Mouse (Mus musculus) frontal cortex, adult 2 months (tissue): Measurements from ENCODE around the gene 5730455P16Rik. TPM values are rescaled to one million over a fixed set of nuclear protein-coding genes. Genes with fewer than 3 reads are reported as not detected.
"Not testable (repeated sequence)": the region's sequence is repeated elsewhere in the genome, so short reads cannot be mapped to it uniquely, and the experiment has no call there.

Source experiments
- DNase-seq, 2 experiments: peaks; one replicate each; pipeline ENCODE4 v3.0.0; 2022; ENCODE audit warnings: low spot score in 1 of 2; ENCODE audit errors: extremely low spot score in 1 of 2
- polyA plus RNA-seq: library from polyadenylated mRNA; depleted of rRNA; stranded (reverse); fragments of >200 nt; gene quantifications from 2 replicates; pipeline ENCODE4 v1.2.3, GENCODE M21; 2012

5730455P16Rik gene
- polyA plus RNA-seq, 1 experiment, result 33.0 TPM

DNA sequence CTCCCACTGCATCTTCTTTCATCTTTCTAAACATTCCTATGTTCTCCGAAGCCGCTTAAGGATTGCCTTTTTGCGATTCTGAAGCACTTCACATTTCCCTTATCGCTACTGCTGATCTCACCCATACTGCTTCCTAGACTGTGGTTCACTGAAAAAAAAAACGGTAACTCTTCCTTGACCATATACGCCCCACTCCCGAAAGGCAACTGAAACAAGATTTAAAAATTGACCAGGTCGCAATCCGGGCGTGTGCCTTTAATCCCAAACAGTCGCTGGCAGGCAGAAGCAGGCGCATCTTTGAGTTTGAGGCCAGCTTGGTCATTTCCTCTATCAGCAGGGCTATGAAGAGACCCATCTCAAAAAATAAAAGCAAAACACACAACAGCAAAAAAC is 4.8 kb upstream of the 5730455P16Rik start:
- peak in 1 of 2 experiments; percentile 38 for DNase-seq

DNA sequence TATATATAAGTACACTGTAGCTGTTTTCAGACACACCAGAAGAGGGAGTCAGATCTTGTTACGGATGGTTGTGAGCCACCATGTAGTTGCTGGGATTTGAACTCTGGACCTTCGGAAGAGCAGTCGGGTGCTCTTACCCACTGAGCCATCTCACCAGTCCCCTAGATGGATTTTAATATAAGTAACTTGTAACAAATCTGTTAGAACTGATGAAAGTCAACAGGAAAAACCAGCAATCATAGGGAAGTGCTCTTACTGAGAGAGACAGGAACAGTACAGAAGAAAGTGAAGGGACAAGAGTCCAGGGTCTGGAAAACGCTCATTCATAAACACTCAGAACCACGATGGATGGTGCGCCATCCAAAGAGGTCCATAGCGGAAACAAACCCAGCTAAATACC is 1.4 kb upstream of the 5730455P16Rik start:
- not testable (repeated sequence) for DNase-seq

DNA sequence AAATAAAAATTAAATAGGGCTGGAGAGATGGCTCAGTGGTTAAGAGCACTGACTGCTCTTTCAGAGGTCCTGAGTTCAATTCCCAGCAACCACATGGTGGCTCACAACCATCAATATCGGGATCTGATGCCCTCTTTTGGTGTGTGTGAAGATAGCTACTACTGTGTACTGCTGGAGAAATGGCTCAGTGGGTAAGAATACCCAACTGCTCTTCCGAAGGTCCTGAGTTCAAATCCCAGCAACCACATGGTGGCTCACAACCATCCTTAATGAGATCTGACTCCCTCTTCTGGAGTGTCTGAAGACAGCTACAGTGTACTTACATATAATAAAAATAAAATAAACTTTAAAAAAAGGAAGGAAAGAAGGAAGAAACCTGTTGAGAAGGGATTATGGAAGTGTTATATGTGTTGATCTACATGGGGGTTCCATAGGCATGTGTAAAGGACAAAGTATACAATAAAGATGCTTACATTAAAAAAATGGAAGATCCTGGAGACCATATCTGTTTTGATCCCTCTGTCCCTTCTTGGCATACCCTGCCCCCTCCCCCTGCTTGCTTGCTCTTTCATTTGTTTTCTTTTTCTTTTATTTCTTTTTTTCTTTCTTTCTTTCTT is 726 bp upstream of the 5730455P16Rik start:
- DNase-seq, result not testable (repeated sequence)

DNA sequence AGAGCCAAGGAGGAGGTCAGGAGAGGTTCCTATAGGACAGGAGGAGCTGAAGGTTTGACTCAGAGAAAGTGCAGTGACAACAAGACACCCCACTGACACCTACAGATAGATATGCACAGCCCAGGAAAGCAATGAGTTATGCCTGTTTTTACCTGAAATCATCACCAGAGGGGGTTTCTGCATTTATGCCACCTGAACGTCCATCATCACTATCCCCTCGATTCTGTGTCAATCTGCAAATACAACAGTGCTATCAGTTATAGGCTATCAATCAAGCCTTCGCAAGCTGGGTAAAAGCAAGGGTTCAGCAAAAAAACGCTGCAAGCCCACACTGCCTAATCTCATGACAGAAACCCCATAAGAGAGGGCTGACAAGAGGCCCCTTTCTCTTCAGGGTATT is 1.2 kb downstream of the 5730455P16Rik start:
- no peak for DNase-seq

DNA sequence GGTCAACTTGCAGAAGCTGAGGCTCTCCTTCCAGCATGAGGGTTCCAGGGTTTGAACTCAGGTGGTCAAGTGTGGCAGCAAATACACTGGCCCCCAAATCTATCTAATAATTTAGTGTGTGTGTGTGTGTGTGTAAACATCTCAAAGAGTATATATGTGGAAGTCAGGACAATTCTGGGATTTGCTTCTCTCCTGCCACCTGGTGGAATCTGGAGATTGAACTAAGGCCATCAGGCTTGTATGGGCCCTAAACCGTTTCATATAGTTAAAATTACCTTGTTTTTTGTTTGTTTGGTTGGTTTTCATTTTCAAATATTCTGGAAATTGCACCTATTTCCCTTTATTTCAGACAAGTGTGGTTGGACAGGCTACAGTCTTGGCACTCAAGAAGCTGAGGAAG is 8.9 kb downstream of the 5730455P16Rik start:
- no peak for DNase-seq

DNA sequence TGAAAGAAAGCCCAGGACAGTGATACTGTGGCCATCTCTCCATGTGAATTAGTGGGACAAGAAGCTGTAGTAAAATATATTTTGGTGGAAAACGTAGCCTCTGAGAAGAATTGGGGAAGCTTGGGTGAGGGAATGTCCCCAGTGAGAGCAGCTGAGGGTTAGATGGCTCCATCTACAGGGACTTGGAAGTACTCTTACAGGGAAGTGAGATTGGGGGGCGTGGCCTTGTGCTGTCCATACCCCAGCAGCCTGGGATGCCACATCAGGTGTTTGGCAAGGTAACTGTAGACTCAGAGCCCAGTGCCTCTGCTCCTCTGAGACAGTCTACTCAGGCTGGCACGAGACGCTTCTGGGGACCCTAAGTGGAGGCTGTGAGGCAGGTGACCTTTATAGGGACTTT is 23.0 kb downstream of the 5730455P16Rik start:
- DNase-seq, result peak in 1 of 2 experiments; percentile 11

DNA sequence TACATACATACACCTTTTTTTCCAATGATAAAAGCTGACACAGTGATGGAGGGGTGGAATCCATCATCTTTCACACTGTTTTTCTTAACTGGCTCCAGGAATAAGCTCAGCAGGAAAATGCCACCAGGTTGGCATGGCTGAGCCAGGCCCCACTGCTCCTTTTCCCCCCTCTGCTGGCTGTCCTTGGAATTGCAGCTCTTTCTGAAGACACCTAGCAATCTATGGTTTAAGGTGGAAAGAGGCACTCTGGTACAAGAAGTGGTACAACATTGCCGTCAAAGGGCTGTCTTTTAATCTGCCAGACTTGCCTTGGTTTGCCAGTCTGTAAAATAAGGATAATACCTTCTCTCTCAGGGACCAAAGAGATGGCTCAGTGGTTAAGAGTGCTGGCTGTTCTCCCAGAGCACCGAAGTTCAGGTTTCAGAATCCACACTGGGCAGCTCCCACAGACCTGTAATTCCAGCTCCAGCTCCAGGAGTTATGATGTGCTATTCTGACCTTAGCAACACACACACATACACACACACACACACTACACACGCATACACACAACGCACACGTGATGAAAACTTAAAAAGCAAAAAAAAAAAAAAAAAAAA is 25.9 kb downstream of the 5730455P16Rik start:
- DNase-seq, result peak; percentile 14 to 96

DNA sequence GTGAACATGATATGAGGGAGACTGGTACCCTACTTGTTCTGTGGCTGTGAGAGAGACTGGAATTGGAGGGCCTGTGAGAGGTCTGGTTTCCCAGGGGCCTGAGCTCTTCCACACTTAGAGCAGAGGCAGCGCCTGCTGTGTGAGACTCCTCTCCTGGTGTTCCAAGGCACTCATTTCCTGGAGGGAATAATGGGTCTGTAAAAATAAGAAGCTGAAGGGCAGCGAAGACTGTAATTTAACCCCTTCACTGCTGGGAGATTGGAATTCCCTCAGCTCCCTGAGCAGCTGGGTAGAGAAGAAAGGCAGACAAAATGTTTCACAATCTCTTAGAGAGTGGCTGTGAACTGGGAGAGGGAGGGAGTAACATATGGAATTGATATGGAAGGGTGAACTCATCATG is 35.4 kb downstream of the 5730455P16Rik start:
- DNase-seq, result no peak

DNA sequence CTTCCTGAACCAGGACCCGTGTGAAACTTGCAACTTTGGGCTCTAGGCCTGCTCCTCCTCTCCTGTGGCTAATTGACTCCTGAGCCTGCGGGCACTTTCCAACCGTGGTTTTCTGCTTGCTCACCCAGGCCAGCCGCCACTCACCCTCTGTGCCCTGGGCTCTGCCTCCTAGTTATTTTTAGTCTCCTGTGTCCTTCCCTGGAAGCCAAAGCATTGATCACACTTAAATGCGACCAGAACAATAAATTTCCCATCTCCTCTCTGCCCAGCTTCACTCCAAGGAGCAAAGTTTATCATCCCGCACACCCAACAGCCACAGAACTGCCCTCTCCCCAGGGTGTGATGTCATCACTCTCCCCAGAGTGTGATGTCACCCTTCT is 41.5 kb downstream of the 5730455P16Rik start:
- no peak for DNase-seq

DNA sequence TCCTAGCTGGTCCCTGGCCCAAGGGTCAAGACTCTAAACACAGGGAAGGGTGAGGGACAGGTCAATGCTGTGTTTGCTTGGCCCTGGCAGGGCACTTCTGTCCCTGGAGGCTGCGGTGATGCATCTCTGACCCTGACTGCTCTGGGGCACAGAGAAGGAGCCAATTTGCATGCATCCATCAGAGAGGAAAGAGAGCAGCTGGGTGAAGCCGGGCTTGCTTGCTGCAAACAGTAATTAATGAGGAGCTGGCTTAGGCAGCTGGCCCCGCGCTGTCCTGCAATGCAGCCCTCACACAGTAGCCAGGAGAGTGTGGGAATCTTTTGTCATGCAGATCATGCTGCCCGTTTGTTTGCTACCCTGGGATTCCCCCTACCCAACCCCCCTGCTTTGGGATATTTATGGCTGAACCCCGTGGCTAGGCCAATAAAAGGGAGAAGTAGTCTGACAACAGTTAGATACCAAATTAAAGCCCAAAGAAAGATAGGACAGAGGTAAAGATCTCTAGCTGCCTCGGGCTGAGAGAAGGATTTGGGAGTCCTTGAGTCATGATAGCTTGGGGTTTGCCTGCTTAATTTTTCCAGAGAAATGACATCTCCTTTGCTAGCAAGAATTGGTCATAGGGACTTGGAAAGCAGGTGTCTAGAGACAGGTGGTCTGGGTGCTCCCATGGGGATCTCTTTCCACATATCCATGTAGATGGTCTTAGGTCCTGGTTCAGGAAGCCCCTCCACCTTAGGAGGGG is 42.1 kb downstream of the 5730455P16Rik start:
- no peak for DNase-seq

DNA sequence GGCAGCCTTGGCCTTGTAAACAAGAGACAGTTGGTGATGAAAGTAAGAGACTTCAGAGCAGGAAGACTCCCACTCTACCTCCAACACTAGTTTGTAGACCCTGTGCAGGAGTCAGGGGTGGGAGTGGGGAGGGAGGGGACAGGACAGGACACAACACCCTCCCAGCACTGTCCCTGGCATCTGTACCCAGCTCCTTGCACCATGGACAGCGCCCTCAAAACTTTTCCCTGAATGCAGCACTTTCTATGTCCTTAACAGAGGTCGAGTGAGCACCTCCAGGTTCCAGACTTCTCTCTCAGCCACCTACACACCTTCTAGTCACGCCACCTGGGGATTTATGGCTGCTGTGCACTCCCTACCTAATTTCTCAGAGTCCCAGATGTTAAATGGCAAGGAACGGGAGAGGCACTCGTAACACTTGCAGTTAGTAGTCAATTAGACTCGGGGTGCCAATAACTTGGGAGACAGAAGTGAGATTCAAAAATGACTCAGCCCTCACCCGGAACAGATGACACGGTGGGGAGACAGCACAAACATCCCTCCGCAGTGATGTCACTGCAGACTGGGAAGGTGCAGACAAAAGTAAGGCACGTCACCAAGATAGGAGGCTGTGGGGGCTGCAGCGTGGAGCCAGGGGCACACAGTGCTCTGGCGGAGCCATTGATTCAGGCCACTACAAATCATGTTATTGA is 45.0 kb downstream of the 5730455P16Rik start:
- peak; percentile 17 to 57 for DNase-seq

DNA sequence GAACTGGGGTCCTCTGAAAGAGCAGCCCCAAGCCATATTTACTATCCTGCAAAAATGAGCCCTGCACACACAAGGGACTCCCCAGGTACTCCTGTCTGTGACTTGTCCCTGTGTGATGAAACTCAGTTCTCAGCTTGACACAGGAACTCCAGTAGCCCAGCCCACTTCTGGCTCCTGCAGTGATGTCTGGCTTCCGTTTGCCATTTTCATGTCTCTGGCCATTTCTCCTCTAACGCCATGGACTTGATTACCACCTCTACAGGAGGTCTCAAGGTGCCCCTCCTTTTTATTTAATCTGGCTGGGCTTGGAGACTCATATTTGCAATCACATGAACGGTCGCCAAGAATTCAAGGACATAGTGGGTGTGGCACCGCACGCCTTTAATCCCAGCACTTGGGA is 53.2 kb downstream of the 5730455P16Rik start:
- no peak for DNase-seq

DNA sequence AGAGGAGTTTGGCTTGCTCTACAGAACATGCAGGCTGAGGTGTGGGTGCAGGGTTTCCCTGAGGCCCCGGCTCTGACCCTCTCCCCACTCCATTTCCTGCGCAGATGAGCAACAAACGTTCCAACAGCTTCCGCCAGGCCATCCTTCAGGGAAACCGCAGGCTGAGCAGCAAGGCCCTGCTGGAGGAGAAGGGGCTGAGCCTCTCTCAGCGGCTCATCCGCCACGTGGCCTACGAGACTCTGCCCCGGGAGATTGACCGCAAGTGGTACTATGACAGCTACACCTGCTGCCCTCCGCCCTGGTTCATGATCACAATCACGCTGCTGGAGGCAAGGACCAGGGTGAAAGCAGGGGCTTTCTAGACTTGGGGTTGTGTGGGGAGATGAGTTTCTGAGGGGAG is 54.6 kb downstream of the 5730455P16Rik start:
- DNase-seq, result no peak

DNA sequence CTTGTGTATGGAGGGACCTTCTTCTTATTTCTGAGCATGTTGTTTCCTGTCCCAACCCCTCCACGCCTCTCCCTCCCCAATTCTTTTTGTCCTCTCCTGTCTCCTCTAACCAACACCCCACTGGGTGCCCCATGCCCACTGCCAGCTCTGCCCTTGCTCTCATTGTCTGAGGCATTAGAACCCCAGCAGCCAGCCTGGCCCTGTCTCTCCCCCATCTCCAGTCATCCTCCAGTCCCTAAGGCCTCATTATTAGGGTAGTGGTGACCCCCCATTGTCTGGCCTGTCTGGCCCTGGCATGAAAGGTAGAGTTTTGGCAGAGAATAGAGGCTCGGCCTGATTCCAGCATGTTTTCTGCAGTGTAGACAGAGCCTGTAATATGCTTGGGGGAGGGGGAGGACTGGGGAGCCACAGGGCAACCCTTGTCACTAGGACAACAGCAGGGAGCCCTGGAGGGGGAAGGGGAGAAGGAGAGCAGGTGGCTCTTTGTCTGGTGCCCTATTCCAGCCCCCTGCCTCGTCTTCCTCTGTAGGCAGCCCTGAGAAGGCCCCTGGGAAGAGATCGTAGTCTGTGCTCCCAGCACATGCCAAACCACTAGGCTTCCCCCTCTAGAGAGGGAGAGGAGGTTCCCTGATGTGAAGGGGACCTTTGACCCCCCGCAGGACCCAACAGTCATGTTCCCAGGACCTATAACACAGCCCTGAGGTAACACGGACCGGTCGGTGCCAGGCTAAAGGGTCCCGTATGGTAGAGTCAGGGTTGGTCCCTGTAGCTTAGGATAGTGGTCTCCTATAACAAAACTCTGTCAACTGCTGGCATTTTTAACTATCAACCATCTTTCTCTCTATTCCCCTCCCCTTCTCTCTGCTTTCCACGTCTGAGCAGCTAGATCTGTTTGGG is 61.8 kb downstream of the 5730455P16Rik start:
- DNase-seq, result no peak

DNA sequence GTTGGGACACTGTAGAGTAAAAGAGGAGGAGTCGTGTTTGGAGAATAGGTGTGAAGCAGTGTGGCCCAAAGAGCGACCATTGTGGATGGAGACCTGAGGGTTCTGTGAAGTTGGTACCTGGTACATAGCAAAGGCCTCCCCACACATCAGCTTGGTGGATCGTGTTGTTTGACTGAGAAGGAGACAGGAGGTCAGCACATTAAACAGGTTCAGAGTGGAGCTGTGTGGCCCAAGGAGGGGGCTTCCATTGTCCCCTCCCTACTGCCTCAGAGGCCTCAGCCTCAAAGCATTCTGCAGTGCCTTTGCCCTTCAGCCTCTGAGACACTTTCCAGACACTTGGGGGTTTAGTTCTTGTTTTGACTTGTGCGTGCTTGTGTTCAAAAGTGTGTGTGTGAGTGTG is 63.9 kb downstream of the 5730455P16Rik start:
- no peak for DNase-seq

DNA sequence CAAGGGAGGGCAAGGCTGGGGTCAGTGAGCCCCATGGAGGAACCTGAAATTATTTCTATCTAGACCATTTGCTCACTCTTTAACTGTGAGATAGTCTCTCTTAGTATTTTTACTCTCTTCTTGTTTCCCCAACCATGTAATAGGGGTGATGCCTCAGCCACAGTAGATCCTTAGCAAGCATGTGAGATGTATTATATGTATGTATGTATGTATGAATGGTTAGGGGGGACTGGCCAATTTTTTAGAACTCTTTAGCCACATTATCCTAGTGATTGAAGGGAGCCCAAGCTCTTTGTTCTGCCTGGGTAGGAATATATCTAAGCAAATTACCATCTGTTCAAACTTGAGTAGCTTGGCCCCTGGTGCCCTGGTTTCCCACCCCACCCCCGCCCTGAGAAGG is 64.4 kb downstream of the 5730455P16Rik start:
- DNase-seq, result no peak

DNA sequence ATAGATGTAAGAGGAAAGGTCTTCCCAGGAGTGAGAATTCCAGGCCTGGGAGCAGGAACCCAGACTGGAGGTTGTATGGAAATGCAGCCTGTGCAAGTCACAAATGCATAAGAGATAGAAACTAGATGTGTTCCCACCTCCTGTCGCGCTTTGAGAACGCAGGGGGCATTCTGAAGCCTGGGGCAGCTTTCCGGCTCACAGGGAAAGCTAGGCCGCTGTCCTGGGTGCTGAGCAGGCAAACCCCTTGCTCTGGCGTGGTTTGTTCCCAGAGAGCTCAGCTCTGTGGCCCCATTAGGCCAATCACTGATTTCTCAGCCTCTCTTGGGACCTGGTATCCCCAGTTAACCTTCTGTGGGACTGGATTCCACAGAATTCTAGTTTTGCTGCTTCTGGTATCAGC is 65.3 kb downstream of the 5730455P16Rik start:
- no peak for DNase-seq

DNA sequence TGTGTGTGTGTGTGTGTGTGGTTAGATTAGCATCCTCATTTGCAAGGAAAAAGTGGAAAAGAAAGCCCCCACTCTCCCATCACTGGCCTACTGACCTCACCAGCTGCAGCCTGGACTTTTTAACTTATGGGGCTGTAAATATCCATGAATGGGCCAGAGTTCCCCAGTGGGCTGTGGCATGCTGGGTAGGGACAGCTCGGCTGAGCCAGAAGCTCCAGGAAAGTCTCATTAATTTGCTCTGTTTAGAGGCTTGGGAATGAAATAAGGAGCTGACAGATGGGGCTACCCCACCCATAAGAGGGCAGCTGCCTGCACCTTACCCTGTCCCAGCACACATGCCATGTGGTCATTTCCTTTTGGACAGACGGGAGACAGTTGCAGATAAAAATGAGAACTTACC is 65.8 kb downstream of the 5730455P16Rik start:
- no peak for DNase-seq

DNA sequence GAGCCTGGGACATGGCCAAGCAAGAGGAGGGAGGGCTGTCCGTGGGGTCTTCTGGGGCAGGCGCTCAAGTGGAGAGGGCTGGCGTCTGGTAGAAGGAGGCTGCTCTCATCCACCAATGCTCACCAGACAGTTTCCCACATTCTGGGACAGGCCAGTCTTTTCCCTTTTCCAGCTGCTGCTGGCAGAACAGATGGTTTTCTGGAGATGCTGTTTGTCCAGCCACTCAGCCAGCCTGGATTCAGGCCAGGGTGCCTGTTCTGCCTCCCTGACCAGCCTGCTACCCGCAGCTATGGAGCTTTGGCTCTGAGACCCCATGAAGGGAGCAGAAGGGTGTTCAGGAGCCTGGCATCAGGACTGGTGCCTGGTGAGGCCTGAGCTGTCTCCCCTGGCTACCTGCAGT is 66.6 kb downstream of the 5730455P16Rik start:
- no peak for DNase-seq
